Mouse (Mus musculus): ENCODE results near the gene Rtp2. TPM values are rescaled to one million over a fixed set of nuclear protein-coding genes. Genes with fewer than 3 reads are reported as not detected.
A peak's percentile ranks its signal among the peaks of the same experiment; 100 is the strongest.

Gene Rtp2
- 0.29 and 0.83 TPM in 2 replicates for polyA plus RNA-seq (2016; fragmentation: Nextera tagmentation; extraction: Ambion mirVana)

DNA sequence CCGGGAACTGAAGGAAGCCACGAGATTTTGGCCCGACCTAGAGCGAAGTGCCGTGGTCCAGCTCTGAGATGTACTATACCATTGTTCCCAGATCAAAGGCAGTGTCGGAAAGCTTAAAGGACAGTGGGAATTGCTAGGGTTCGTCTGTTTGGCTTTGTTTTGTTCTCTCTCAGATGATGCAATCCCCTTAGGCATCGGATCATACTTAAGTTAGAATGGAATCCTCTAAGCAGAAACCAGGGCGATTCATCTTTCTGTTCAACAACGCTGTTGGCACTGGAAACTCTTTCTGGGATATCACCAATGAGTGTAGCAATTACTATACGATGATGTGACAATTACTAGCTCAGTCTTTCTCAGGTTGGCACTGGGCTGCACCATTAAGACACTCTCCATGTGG lies at the start of gene Rtp2:
Gene Rtp2 (minus strand): TSS at position 101 of the 400 bp plus-strand sequence.
- Histone ChIP-seq H3K27ac (no peak within 1 kb of the TSS), H3K9ac (no peak within 1 kb of the TSS), H3K36me3 (replicated peaks) (no peaks in the 10 kb centered on the region), H3K9me3 (no peaks in the 10 kb centered on the region), H3K4me2 (no peak within 1 kb of the TSS), H3K4me3 (replicated peaks) (no peak within 1 kb of the TSS), H3K4me1 (no peaks in the 10 kb centered on the region), H3K27me3 (no peaks in the 10 kb centered on the region)
- no peak for ATAC-seq (ENCODE audit: low FRiP score)
- 67% methylated on average over 11 of the region's 11 CpGs for WGBS

DNA sequence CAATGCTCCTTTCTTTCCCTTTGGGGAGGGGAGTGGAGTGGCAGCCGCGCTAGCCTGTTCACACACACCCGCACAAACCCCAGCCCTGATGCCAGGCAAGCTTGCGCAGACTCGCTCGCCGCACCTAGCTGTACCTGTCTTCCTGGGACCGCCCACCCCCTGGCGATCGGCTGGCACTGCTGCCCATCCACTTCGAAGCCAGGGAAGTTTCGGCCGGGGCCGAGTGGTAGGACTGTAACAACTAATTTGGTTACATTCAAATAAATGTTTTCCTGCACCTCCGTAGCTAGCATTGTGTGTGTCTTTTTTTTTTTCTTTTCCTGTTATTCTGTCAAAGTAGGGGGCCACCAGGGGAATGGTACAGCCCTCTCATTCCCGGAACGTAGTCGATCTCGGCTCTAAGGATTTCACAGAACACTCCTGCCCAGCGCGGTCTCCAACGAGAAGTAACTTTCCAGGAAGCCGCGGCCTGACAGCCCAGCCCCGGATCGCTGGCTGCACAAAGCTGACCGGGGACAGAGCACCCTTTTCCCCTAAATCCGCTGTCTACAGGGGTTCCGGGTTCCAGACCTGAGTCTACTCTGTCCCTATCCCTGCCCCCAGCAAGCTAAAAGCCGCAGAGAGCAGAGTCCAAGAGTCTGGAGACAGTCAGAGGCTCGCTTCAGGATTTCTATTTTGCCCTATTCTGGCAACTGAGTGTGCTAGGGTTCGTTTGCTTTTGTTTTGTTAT lies 49.0 kb upstream of the Rtp2 start:
- Histone ChIP-seq H3K4me3 (replicated peaks) (peak overlapping the region; percentile 38), H3K9me3 (no peaks in the 10 kb centered on the region), H3K27ac (no peak overlapping the region), H3K4me2 (peak overlapping the region; percentile 72), H3K4me1 (peaks cover 38% of the 10 kb centered on the region), H3K36me3 (replicated peaks) (no peaks in the 10 kb centered on the region), H3K9ac (peak overlapping the region; percentile 47), H3K27me3 (peaks cover 68% of the 10 kb centered on the region)
- ATAC-seq (ENCODE audit: low FRiP score) = no peak
- under 1% methylated on average over 32 of the region's 32 CpGs for WGBS

GRCm38 (mm10) chr16:23980201-23980870 lies 48.1 kb upstream of the Rtp2 start:
- Histone ChIP-seq H3K4me3 (replicated peaks) (peak overlapping the region; percentile 38), H3K4me1 (peaks cover 37% of the 10 kb centered on the region), H3K27me3 (peaks cover 61% of the 10 kb centered on the region), H3K9me3 (no peaks in the 10 kb centered on the region), H3K36me3 (replicated peaks) (no peaks in the 10 kb centered on the region), H3K4me2 (peak overlapping the region; percentile 72), H3K9ac (0 out of 2 replicates have a peak overlapping the region, but pooled peaks have one; percentile 47), H3K27ac (no peak overlapping the region)
- 4% methylated on average over 11 of the region's 11 CpGs for WGBS
- no peak for ATAC-seq (ENCODE audit: low FRiP score)

DNA sequence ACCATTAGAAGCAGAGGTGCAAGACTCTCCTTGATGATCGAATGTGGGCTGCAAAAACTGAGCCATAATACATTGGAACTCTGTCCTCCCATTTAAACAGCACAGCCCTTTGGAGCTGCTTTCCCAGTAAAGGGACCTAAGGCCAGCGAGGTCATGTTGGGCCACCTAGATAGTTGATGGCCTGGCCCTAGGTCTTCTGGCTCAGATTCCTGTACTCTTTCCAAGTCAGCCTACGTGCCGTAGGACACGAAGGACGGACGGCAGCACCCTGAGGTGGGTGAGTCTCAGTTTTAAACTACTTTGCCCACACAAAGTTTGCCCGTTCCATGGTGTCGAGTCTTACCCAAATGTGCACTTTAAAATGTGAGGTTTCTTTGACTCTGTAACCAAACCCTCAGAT lies 47.3 kb upstream of the Rtp2 start:
- H3K9me3 ChIP-seq = no peaks in the 10 kb centered on the region
- H3K4me3 ChIP-seq (replicated peaks) = no peak overlapping the region
- H3K4me2 ChIP-seq = no peak overlapping the region
- no peak overlapping the region for H3K9ac ChIP-seq
- 80% methylated on average over 9 of the region's 9 CpGs for WGBS
- no peak overlapping the region for H3K27ac ChIP-seq
- no peak for ATAC-seq (ENCODE audit: low FRiP score)
- no peaks in the 10 kb centered on the region; the same call in 1 of the 2 replicates for H3K36me3 ChIP-seq (replicated peaks)
- peaks cover 30% of the 10 kb centered on the region for H3K4me1 ChIP-seq
- peaks cover 53% of the 10 kb centered on the region for H3K27me3 ChIP-seq

DNA sequence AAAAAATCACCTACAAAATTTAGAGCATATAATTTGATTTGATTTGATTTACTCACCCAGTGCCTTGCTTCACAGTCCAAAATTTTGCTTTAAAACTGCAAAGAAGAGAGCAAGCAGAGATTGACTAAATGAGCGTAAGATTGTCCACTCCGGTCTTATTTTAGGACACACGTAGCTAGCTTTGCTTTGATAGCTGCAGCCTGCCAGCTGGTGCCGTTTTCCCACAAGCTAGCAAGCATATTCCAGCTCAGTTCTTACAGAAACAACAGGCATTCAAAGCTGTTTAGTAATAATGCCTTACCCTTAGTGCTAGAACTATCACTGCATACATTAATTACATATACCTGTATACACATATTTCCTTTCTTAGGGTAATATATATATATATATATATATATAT lies 46.3 kb upstream of the Rtp2 start:
- Histone ChIP-seq H3K4me3 (replicated peaks) (no peak overlapping the region), H3K27me3 (peaks cover 45% of the 10 kb centered on the region), H3K27ac (no peak overlapping the region), H3K9ac (no peak overlapping the region), H3K9me3 (no peaks in the 10 kb centered on the region), H3K4me1 (peaks cover 23% of the 10 kb centered on the region), H3K36me3 (replicated peaks) (no peaks in the 10 kb centered on the region; the same call in 1 of the 2 replicates), H3K4me2 (no peak overlapping the region)
- 85% methylated on average over 4 of the region's 4 CpGs for WGBS
- ATAC-seq (ENCODE audit: low FRiP score) = no peak

DNA sequence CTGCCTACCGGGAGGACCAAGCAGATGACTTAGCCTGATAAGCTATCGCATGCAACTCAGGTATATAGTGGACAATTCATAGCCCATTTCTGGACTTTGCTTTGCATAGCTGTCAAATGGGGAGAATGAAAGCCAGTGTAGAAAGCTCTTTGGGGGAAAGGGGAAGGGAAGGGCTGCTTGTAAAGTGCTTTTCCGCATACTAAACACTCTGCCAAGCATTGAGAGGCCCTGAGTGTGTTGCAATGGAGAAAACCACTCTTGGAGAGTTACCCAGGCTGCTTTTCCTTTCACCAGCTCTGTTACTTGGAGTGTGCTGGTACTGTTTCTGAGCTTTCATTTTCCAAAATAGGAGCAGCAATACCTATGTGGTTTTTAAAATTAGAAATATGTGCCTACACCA lies 45.5 kb upstream of the Rtp2 start:
- H3K4me3 ChIP-seq (replicated peaks) = no peak overlapping the region
- no peak for ATAC-seq (ENCODE audit: low FRiP score)

GRCm38 (mm10) chr16:23976196-23976595 lies 44.0 kb upstream of the Rtp2 start:
- Histone ChIP-seq H3K4me3 (replicated peaks) (no peak overlapping the region), H3K27me3 (peaks cover 29% of the 10 kb centered on the region), H3K9ac (no peak overlapping the region), H3K36me3 (replicated peaks) (no peaks in the 10 kb centered on the region; the same call in 1 of the 2 replicates), H3K4me2 (no peak overlapping the region), H3K27ac (no peak overlapping the region), H3K9me3 (no peaks in the 10 kb centered on the region), H3K4me1 (peaks cover 7% of the 10 kb centered on the region)
- WGBS = 97% methylated on average over 2 of the region's 2 CpGs
- ATAC-seq (ENCODE audit: low FRiP score) = no peak

More for the DNA sequence above, 45.5 kb upstream of the Rtp2 start:
- Histone ChIP-seq H3K4me1 (peaks cover 16% of the 10 kb centered on the region), H3K9me3 (no peaks in the 10 kb centered on the region), H3K4me2 (no peak overlapping the region), H3K27me3 (peaks cover 44% of the 10 kb centered on the region), H3K9ac (no peak overlapping the region), H3K36me3 (replicated peaks) (no peaks in the 10 kb centered on the region; the same call in 1 of the 2 replicates), H3K27ac (no peak overlapping the region)
- 77% methylated on average over 3 of the region's 3 CpGs for WGBS

- H3K4me2 ChIP-seq = no peak overlapping the region
- H3K36me3 ChIP-seq (replicated peaks) = no peaks in the 10 kb centered on the region; the same call in 1 of the 2 replicates
- no peak overlapping the region for H3K4me3 ChIP-seq (replicated peaks)
- H3K9ac ChIP-seq = no peak overlapping the region
- ATAC-seq (ENCODE audit: low FRiP score) = no peak
- peaks cover 5% of the 10 kb centered on the region; the same call in 1 of the 2 replicates for H3K27me3 ChIP-seq
- 86% methylated on average over 9 of the region's 9 CpGs for WGBS
- no peak overlapping the region for H3K27ac ChIP-seq
- no peaks in the 10 kb centered on the region for H3K9me3 ChIP-seq
- no peaks in the 10 kb centered on the region for H3K4me1 ChIP-seq
Observed at GRCm38 (mm10) chr16:23973635-23974367, 41.6 kb upstream of the Rtp2 start.

DNA sequence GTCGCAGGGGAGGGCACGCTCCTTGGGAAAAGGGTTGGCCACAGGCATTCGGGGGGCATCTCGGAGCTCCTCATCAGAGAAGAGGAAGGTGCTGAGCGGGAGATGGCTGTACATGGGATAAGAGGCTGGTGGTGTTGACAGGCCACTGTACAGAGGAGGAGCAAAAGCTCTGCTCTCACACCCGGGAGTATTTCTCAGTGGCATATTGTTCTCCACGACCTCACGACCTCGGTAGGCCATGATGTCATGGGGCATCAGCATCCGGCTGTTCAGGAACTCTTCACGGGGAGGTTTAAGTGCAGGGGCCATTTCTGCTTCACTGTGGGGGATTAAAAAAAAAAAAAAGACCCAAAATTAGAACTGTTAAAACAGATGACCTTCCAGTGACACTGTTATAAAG lies 40.7 kb upstream of the Rtp2 start:
- Histone ChIP-seq H3K4me2 (no peak overlapping the region), H3K27ac (no peak overlapping the region), H3K9ac (no peak overlapping the region), H3K27me3 (no peaks in the 10 kb centered on the region), H3K36me3 (replicated peaks) (no peaks in the 10 kb centered on the region; the same call in 1 of the 2 replicates), H3K9me3 (no peaks in the 10 kb centered on the region), H3K4me3 (replicated peaks) (no peak overlapping the region), H3K4me1 (no peaks in the 10 kb centered on the region)
- WGBS = 77% methylated on average over 11 of the region's 11 CpGs
- no peak for ATAC-seq (ENCODE audit: low FRiP score)

DNA sequence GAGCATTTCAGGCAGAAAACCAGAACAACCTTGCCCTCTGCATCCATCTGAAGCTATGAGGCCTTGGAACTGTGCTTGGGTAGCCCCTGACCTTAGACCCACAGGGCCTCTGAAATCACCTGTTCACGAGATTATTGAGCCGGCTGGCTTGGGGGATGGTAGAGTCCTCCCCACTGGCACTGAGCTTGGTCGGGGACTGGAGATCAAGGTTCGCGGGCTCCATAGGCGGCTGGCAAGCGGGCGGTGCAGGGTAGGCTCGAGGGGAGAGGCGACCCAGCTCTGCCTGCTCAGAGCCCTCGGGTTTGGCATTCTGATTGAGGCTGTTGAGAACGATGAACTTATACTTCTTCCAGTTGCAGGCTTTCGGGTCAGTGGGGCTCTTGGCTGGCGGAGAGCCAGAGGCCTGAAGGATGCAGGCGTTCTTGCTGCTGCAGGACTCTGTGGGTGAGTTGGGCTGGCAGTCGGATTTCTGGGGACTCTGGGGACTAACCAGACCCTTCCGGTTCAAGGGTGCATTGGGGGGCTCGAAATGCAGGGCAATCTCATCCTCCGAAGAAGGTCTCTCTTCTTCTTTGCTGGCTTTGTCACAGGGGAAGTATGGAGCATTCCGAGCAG lies 40.0 kb upstream of the Rtp2 start:
- Histone ChIP-seq H3K4me2 (no peak overlapping the region), H3K27ac (no peak overlapping the region), H3K4me1 (no peaks in the 10 kb centered on the region), H3K9ac (no peak overlapping the region), H3K27me3 (no peaks in the 10 kb centered on the region), H3K4me3 (replicated peaks) (no peak overlapping the region), H3K36me3 (replicated peaks) (no peaks in the 10 kb centered on the region; the same call in 1 of the 2 replicates), H3K9me3 (no peaks in the 10 kb centered on the region)
- no peak for ATAC-seq (ENCODE audit: low FRiP score)
- WGBS = 81% methylated on average over 20 of the region's 20 CpGs

- Histone ChIP-seq H3K36me3 (replicated peaks) (no peaks in the 10 kb centered on the region; the same call in 1 of the 2 replicates), H3K27ac (no peak overlapping the region), H3K4me1 (no peaks in the 10 kb centered on the region; the same call in 1 of the 2 replicates), H3K9me3 (no peaks in the 10 kb centered on the region), H3K9ac (no peak overlapping the region), H3K4me2 (no peak overlapping the region), H3K4me3 (replicated peaks) (no peak overlapping the region), H3K27me3 (no peaks in the 10 kb centered on the region)
- WGBS = 82% methylated on average over 14 of the region's 14 CpGs
- no peak for ATAC-seq (ENCODE audit: low FRiP score)
Observed at GRCm38 (mm10) chr16:23969919-23970318, 37.7 kb upstream of the Rtp2 start.

- Histone ChIP-seq H3K4me1 (peaks cover 10% of the 10 kb centered on the region), H3K36me3 (replicated peaks) (no peaks in the 10 kb centered on the region), H3K9ac (no peak overlapping the region), H3K9me3 (no peaks in the 10 kb centered on the region), H3K4me2 (no peak overlapping the region), H3K27ac (no peak overlapping the region), H3K27me3 (no peaks in the 10 kb centered on the region), H3K4me3 (replicated peaks) (no peak overlapping the region)
- WGBS = 74% methylated on average over 4 of the region's 4 CpGs
- ATAC-seq (ENCODE audit: low FRiP score) = no peak
Observed at GRCm38 (mm10) chr16:23968888-23969287, 36.7 kb upstream of the Rtp2 start.

Data from forebrain, embryonic 12.5 days (tissue).